Mouse (Mus musculus): ENCODE results near the gene Il17rc. TPM values are rescaled to one million over a fixed set of nuclear protein-coding genes. Genes with fewer than 3 reads are reported as not detected.

Gene Il17rc
- total RNA-seq, 2 experiments from 2014 or later: 6.0 to 8.0 TPM

- DNase-seq: peak; percentile 50
These were observed 23.9 kb downstream of the Il17rc start for GRCm38 (mm10) chr6:113495071-113495675.

GRCm38 (mm10) chr6:113499346-113499745 is 28.1 kb downstream of the Il17rc start:
- DNase-seq: no peak

GRCm38 (mm10) chr6:113501388-113502084 is 30.3 kb downstream of the Il17rc start, which contains the start of gene Prrt3:
Gene Prrt3 (minus strand): TSS chr6:113501931.
- DNase-seq: no peak

GRCm38 (mm10) chr6:113502801-113503200 is 31.6 kb downstream of the Il17rc start:
- DNase-seq: no peak

- DNase-seq: no peak
These were observed 34.5 kb downstream of the Il17rc start for GRCm38 (mm10) chr6:113505689-113506088.

- DNase-seq: no peak
These were observed 35.9 kb downstream of the Il17rc start for GRCm38 (mm10) chr6:113507130-113507529.

- peak; percentile 75 for DNase-seq
These were observed 37.2 kb downstream of the Il17rc start for GRCm38 (mm10) chr6:113508272-113508946.

- peak; percentile 75 for DNase-seq
These were observed 37.7 kb downstream of the Il17rc start for GRCm38 (mm10) chr6:113508947-113509280.

GRCm38 (mm10) chr6:113513944-113514343 is 42.7 kb downstream of the Il17rc start:
- no peak for DNase-seq

GRCm38 (mm10) chr6:113514600-113514999 is 43.4 kb downstream of the Il17rc start:
- no peak for DNase-seq

- DNase-seq: no peak
These were observed 46.3 kb downstream of the Il17rc start for GRCm38 (mm10) chr6:113517434-113518080.

GRCm38 (mm10) chr6:113522310-113522709 is 51.1 kb downstream of the Il17rc start:
- no peak for DNase-seq

GRCm38 (mm10) chr6:113523420-113523819 is 52.2 kb downstream of the Il17rc start:
- no peak for DNase-seq

GRCm38 (mm10) chr6:113530932-113531839 is 60.0 kb downstream of the Il17rc start, which contains the start of the genes Emc3 and Fancd2:
Gene Emc3 (minus strand): TSS chr6:113531652.
Gene Fancd2 (plus strand): TSS chr6:113531682.
- DNase-seq: peak; percentile 85

GRCm38 (mm10) chr6:113531840-113532404 is 60.7 kb downstream of the Il17rc start:
- DNase-seq: no peak

Small RNA genes within 50 kb of the gene (microRNA-seq; reads per million reads assigned to microRNA genes)
- gene Gm23365 (ENCODE audit: borderline replicate concordance in 2 of 2): 0 reads per million in 2 experiments
- 0 reads per million in 2 experiments for gene Gm24387 (ENCODE audit: borderline replicate concordance in 2 of 2)

Other genes starting within 250 kb of the Il17rc start
- 10 to 100 TPM; 13.2 to 14.5 TPM for gene Mtmr14, start 233.6 kb upstream of the Il17rc start, total RNA-seq (2021)
- not detected for gene Cpne9, start 189.1 kb upstream of the Il17rc start, total RNA-seq (2021)
- 1 to 10 TPM; 7.8 to 8.3 TPM for gene Brpf1, start 164.3 kb upstream of the Il17rc start, total RNA-seq (2021)
- gene Ogg1, start 144.5 kb upstream of the Il17rc start, total RNA-seq (2021): 1 to 10 TPM; 4.0 to 6.0 TPM
- gene Camk1, start 127.4 kb upstream of the Il17rc start, total RNA-seq (2021): 10 to 100 TPM; 29.7 to 36.4 TPM
- 10 to 100 TPM; 14.0 to 14.4 TPM for gene Tada3, start 93.5 kb upstream of the Il17rc start, total RNA-seq (2021)
- 10 to 100 TPM; 48.4 to 55.3 TPM for gene Arpc4, start 93.3 kb upstream of the Il17rc start, total RNA-seq (2021)
- gene Ttll3, start 82.2 kb upstream of the Il17rc start, total RNA-seq (2021): 1 to 10 TPM; 1.6 to 1.7 TPM
- gene Rpusd3, start 52.1 kb upstream of the Il17rc start, total RNA-seq (2021): 1 to 10 TPM; 8.0 to 9.7 TPM
- gene Cidec, start 35.7 kb upstream of the Il17rc start, total RNA-seq (2021): 10 to 100 TPM in 1 of 2 experiments, 1 to 10 TPM in 1; 1.1 to 67.8 TPM
- gene Jagn1, start 28.9 kb upstream of the Il17rc start, total RNA-seq (2021): 10 to 100 TPM; 27.6 to 29.8 TPM
- under 1 TPM in 1 of 2 experiments, not detected in 1; 0.16 TPM for gene Il17re, start 12.9 kb upstream of the Il17rc start, total RNA-seq (2021)
- gene Creld1, start 11.9 kb downstream of the Il17rc start, total RNA-seq (2021): 10 to 100 TPM; 39.3 to 50.6 TPM
- gene Prrt3, start 30.5 kb downstream of the Il17rc start, total RNA-seq (2021): under 1 TPM in 1 of 2 experiments, not detected in 1; 0.08 TPM
- gene Emc3, start 60.2 kb downstream of the Il17rc start, total RNA-seq (2021): 10 to 100 TPM; 50.3 to 66.7 TPM
- gene Fancd2, start 60.3 kb downstream of the Il17rc start, total RNA-seq (2021): under 1 TPM; 0.41 to 0.56 TPM
- not detected for gene Fancd2os, start 129.3 kb downstream of the Il17rc start, total RNA-seq (2021)
- gene Brk1, start 133.3 kb downstream of the Il17rc start, total RNA-seq (2021): 10 to 100 TPM; 37.1 to 40.7 TPM
- gene Vhl, start 152.5 kb downstream of the Il17rc start, total RNA-seq (2021): 1 to 10 TPM; 4.4 to 6.2 TPM
- gene Irak2, start 167.0 kb downstream of the Il17rc start, total RNA-seq (2021): 1 to 10 TPM; 3.0 to 4.7 TPM
- gene Tatdn2, start 225.6 kb downstream of the Il17rc start, total RNA-seq (2021): 10 to 100 TPM; 28.8 to 31.6 TPM
- gene Ghrl, start 248.5 kb downstream of the Il17rc start, total RNA-seq (2021): not detected